Mouse (Mus musculus) effector memory CD4-positive, alpha-beta T cell, adult 5 months (primary cell): ENCODE data around the gene Trp53bp1. TPM values are rescaled to one million over a fixed set of nuclear protein-coding genes. Genes with fewer than 3 reads are reported as not detected.

ENCODE experiments used
- polyA plus RNA-seq: library from polyadenylated mRNA; unstranded; fragments of 100-300 nt; shearing (Covaris generic); gene quantifications from one replicate; pipeline ENCODE4 v1.2.1, GENCODE M21; 2017

Gene Trp53bp1
- 69.7 TPM for polyA plus RNA-seq

DNA sequence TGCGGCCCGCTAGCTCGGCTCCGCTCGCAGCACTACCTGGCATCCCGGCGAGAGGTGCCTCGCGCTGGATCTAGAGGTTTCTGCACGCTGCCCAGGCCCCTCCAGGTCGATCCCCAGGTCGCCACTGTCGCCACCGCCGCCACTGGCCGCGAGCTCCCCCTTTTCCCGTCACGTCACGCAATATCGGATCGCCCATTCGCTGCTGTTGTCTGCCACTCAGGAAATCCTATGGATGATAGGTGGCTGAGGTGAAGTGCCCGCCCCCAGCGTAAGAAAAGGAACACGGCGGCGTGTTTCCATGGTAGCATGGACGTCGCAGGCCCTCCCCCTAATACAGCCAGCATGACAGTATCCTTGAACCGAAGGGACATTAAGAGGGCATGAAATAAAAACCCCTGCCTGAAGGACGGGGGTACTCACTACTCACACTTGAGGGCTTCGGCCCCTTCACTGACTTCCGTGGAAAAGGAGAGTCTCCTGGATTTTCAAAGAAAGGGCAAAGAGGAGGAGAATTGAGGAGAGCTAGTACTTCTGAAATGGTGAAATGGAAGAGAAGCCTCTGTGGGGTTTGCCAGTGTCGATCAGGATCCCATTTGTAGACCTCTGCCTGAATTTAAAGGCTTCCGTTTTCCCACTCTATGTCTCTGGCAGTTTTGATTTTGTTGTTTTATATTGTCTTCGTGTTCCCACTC lies at the start of gene Trp53bp1:
Gene Trp53bp1, minus strand, starts transcription at position 172 of the 692 bp plus-strand sequence.

DNA sequence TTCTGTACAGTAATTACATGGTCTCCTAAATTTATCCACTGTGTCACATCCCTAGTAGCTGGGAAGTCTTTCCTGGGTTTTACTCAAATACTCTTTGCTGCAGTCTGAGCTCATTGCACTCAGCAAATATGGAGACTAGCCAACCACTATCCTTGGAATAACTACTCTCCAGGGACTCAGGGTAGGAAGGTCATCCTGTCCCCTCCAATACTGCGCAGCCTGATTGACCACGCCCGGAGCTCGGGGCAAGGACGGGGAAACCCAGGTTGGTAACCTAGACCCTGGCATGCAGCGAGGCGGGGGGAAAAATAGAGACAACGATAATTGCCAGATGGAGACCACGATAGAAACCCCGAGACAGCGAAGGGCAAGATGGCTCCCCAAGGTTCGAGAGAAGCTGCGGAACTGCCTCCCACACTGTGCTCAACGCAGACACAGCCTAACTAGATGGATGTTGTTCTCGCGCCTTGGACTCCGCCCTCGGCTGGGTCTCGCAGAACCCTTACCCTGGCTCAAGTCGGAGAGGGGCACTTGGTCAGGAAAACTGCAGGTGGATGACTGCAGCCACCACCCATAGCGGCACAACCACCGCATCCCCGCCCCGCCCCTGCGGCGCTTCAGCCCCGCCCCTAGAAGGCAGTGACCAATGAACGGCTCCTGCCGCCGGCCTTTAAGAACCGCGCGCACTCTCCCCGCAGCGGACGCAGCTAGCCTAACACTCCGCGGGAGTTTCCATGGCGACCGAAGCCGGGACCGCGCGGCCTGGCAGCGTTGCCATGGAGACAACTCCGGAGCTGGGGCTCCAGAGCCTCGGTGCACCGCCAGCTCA lies 17.9 kb upstream of the Trp53bp1 start, which contains the start of gene Map1a:
Gene Map1a, plus strand, starts transcription at position 700 of the 829 bp plus-strand sequence.

DNA sequence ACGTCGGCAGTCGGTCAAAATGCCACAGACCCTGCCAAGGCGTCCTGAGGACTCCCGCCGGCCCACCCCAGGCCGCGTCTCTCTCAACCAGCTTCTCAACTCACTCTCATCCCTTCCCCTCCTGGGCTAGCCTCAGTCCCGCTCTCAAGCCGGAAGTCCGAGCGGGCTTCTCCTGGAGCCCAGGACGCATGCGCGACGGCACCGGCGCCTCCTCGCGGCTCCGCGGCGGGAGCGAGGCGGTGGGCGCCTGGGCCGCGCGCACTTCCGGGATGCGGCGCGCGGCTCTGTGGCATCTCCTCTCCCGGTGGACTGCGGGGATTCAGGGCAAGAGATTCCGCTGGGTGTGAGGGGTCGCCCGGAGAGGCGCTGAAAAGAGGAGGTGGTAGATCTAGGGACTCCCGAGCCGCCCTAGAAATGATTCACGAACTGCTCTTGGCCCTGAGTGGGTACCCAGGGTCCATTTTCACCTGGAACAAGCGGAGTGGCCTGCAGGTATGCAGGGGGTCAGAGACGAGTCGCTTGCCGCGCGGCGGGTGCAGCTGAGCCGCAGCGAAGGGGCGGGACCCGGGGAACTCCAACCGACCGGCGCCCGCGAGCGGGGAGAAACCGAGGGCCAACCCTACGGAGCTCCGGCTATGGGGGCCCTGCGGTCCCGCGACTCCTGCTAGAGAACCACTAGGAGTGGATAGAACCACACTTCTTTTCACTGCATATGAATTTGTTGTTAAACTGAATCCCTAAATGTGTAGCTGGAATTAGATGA lies 100.0 kb downstream of the Trp53bp1 start, which contains the start of gene Zscan29:
Gene Zscan29, minus strand, starts transcription at position 146 of the 763 bp plus-strand sequence.

DNA sequence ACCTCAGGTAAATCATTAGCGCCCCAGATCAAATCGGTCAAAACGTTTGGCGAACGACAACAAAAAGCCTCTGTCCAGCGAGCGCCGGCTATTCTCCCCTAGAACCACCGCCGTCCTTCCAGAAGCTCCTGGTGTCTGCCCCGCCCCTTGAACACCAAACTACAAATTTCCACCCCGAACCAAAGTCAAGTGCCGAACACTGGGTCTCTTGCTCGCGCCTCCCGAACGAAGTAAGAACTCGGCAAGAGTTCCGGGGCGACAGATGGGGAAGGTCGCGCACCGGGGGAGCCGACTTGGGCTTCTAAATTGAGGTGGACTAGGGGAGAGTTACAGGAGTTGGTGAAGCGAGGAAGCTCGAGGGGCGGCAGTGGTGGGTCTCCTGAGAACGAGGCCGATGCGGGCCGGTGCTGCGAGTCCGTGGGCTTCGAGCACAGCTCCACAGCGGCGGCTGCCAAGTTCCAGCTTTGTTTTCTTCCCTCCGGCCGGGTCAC lies 100.7 kb downstream of the Trp53bp1 start, which contains the start of gene Tubgcp4:
Gene Tubgcp4, plus strand, starts transcription at position 174 of the 491 bp plus-strand sequence.

Other genes with a start within 250 kb of the Trp53bp1 start
- not detected for gene Epb42, start 234.3 kb downstream of the Trp53bp1 start, polyA plus RNA-seq
- gene Tgm5, start 185.6 kb downstream of the Trp53bp1 start, polyA plus RNA-seq, result not detected
- not detected for gene Tgm7, start 161.6 kb downstream of the Trp53bp1 start, polyA plus RNA-seq
- gene Adal, start 131.0 kb downstream of the Trp53bp1 start, polyA plus RNA-seq, result 7.2 TPM
- gene Lcmt2, start 130.8 kb downstream of the Trp53bp1 start, polyA plus RNA-seq, result 14.0 TPM
- gene Tubgcp4, start 100.8 kb downstream of the Trp53bp1 start, polyA plus RNA-seq, result 51.9 TPM
- 21.5 TPM for gene Zscan29, start 100.3 kb downstream of the Trp53bp1 start, polyA plus RNA-seq
- not detected for gene Map1a, start 18.2 kb upstream of the Trp53bp1 start, polyA plus RNA-seq
- gene Ppip5k1, start 84.0 kb upstream of the Trp53bp1 start, polyA plus RNA-seq, result 13.4 TPM
- gene Ckmt1, start 86.3 kb upstream of the Trp53bp1 start, polyA plus RNA-seq, result not detected
- 0.59 TPM for gene Strc, start 115.8 kb upstream of the Trp53bp1 start, polyA plus RNA-seq
- gene Pdia3, start 142.4 kb upstream of the Trp53bp1 start, polyA plus RNA-seq, result 371 TPM
- 1.8 TPM for gene Catsper2, start 142.4 kb upstream of the Trp53bp1 start, polyA plus RNA-seq
- gene Ell3, start 172.9 kb upstream of the Trp53bp1 start, polyA plus RNA-seq, result 0.45 TPM
- 338 TPM for gene Serf2, start 177.8 kb upstream of the Trp53bp1 start, polyA plus RNA-seq
- gene Hypk, start 181.9 kb upstream of the Trp53bp1 start, polyA plus RNA-seq, result 103 TPM
- not detected for gene Serinc4, start 185.4 kb upstream of the Trp53bp1 start, polyA plus RNA-seq
- 108 TPM for gene Mfap1b, start 202.7 kb upstream of the Trp53bp1 start, polyA plus RNA-seq
- 30.9 TPM for gene Mfap1a, start 235.3 kb upstream of the Trp53bp1 start, polyA plus RNA-seq
- 3.8 TPM for gene Wdr76, start 235.3 kb upstream of the Trp53bp1 start, polyA plus RNA-seq